Mouse (Mus musculus) monocyte, adult 5-6 weeks (primary cell): ENCODE data around the gene Abca14. TPM values are rescaled to one million over a fixed set of nuclear protein-coding genes. Genes with fewer than 3 reads are reported as not detected.

Experiments
- ATAC-seq: fragments of 153-309, 156-312 bp; replicated peaks from 2 replicates; pipeline ENCODE4 v1.8.0; 2017; ENCODE audit warnings: mild to moderate bottlenecking; ENCODE audit not compliant: low TSS enrichment, insufficient number of reproducible peaks, severe bottlenecking, poor library complexity, low FRiP score
- total RNA-seq: library from RNA; stranded (forward); fragments of 200-1000, 200-491, 200-594 nt; gene quantifications from 3 replicates; pipeline ENCODE4 v1.2.3, GENCODE M21; 2017

The Abca14 gene
- total RNA-seq = 1.4 TPM in 1 of 3 replicates, not detected in the others

- ATAC-seq = no peak
These were observed at the start of gene Abca14 for GRCm38 (mm10) chr7:120203789-120204188. Abca14 (plus strand) TSS chr7:120203961.

- ATAC-seq = no peak
These were observed 46.8 kb upstream of the Abca14 start for GRCm38 (mm10) chr7:120156841-120157409.

- ATAC-seq = no peak
These were observed 46.1 kb upstream of the Abca14 start for GRCm38 (mm10) chr7:120157575-120158061.

GRCm38 (mm10) chr7:120158121-120158613 lies 45.6 kb upstream of the Abca14 start:
- no peak for ATAC-seq

- no peak for ATAC-seq
These were observed 40.0 kb upstream of the Abca14 start for GRCm38 (mm10) chr7:120163581-120164251.

- no peak for ATAC-seq
These were observed 31.5 kb upstream of the Abca14 start for GRCm38 (mm10) chr7:120172188-120172700.

- ATAC-seq = no peak
These were observed 30.0 kb upstream of the Abca14 start, which contains the start of gene Anks4b for GRCm38 (mm10) chr7:120173603-120174244. Anks4b (plus strand) TSS chr7:120173858.

- no peak for ATAC-seq
These were observed 28.8 kb upstream of the Abca14 start for GRCm38 (mm10) chr7:120174723-120175504.

- ATAC-seq = no peak
These were observed 26.1 kb upstream of the Abca14 start for GRCm38 (mm10) chr7:120177611-120178010.

- ATAC-seq = no peak
These were observed 24.8 kb upstream of the Abca14 start for GRCm38 (mm10) chr7:120178935-120179334.

GRCm38 (mm10) chr7:120180547-120180946 lies 23.2 kb upstream of the Abca14 start:
- ATAC-seq = no peak

GRCm38 (mm10) chr7:120181401-120182230 lies 22.1 kb upstream of the Abca14 start:
- no peak for ATAC-seq

GRCm38 (mm10) chr7:120182891-120183290 lies 20.9 kb upstream of the Abca14 start:
- no peak for ATAC-seq

GRCm38 (mm10) chr7:120188946-120189345 lies 14.8 kb upstream of the Abca14 start:
- no peak for ATAC-seq

GRCm38 (mm10) chr7:120189369-120190149 lies 14.2 kb upstream of the Abca14 start:
- ATAC-seq = no peak

- ATAC-seq = no peak
These were observed 13.6 kb upstream of the Abca14 start for GRCm38 (mm10) chr7:120190150-120190665.

GRCm38 (mm10) chr7:120192207-120192606 lies 11.6 kb upstream of the Abca14 start:
- no peak for ATAC-seq
